27 mouse cellular contexts compared by ENCODE assay signal in the genomic region with DNA sequence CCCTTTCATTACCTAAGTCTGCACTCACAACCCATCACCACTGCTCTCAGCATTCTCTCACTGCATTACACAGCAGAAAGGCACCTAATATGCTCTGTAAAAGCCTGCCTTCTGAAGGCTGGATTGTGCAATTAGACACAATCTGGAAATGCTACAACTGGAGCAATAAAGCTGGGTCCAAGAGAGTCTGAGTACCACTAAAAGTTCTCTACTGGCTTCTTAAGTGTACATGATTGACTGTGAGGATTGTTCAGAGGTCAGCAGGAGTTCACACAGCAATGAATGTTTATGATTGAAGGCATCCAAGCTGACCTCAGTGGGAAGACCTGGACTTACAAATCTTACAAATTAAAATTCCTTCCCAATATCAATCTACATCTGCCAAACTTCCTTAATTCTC.
"Had no signal": no experiment of that assay in that cellular context is flagged by ENCODE, and none has a peak within 500 bp of the region (broad histone marks: within the 10 kb centered on the region; RNA-seq: fewer than 3 reads in every experiment).

No protein-coding gene starts in this region.

- H3K9ac ChIP-seq: heart, embryonic 12.5 days; hindbrain, embryonic 12.5 days; hindbrain, embryonic 14.5 days; kidney, embryonic 15.5 days; limb, embryonic 13.5 days; limb, embryonic 15.5 days; liver, embryonic 12.5 days; liver, embryonic 14.5 days had no signal

- ATAC-seq: hindbrain, embryonic 16.5 days; inflammation-experienced regulatory T-cells, adult 6 months; liver, embryonic 12.5 days had no signal

- H3K4me3 ChIP-seq: gastrocnemius, adult 2 months; heart, embryonic 10.5 days; heart, embryonic 12.5 days; hindbrain, embryonic 10.5 days; hindbrain, embryonic 12.5 days; kidney, embryonic 15.5 days; limb, embryonic 13.5 days; limb, embryonic 15.5 days; liver, embryonic 12.5 days had no signal

- DNase-seq: gastrocnemius, adult 2 months; gastrocnemius, postnatal 10 days; gastrocnemius, postnatal 25 days; heart, adult 18-20 months; heart, postnatal 10 days; heart, postnatal 4 days; kidney, adult 11 months; kidney, adult 2 months; kidney, adult 9 months; kidney, postnatal 14 days; kidney, postnatal 36 days; layer of hippocampus, adult 9-11 months; layer of hippocampus, postnatal 36 days; left cerebral cortex, postnatal 4 days had no signal

- H3K27ac ChIP-seq: gastrocnemius, adult 2 months; heart, embryonic 10.5 days; hindbrain, embryonic 10.5 days; hindbrain, embryonic 12.5 days; hindbrain, embryonic 14.5 days; kidney, embryonic 15.5 days; kidney, postnatal 0 days; limb, embryonic 13.5 days; limb, embryonic 15.5 days; liver, embryonic 12.5 days; liver, embryonic 14.5 days had no signal

- H3K4me2 ChIP-seq: heart, embryonic 12.5 days; hindbrain, embryonic 12.5 days; hindbrain, embryonic 14.5 days; kidney, embryonic 15.5 days; limb, embryonic 13.5 days; limb, embryonic 15.5 days; liver, embryonic 12.5 days had no signal

- H3K27me3 ChIP-seq: heart, embryonic 12.5 days; hindbrain, embryonic 12.5 days; kidney, embryonic 15.5 days; limb, embryonic 13.5 days; limb, embryonic 15.5 days; liver, embryonic 12.5 days had no signal

- H3K4me1 ChIP-seq: heart, embryonic 10.5 days; heart, embryonic 12.5 days; hindbrain, embryonic 10.5 days; hindbrain, embryonic 12.5 days; kidney, embryonic 15.5 days; limb, embryonic 13.5 days; limb, embryonic 15.5 days; liver, embryonic 12.5 days had no signal

- H3K9me3 ChIP-seq: heart, embryonic 10.5 days; heart, embryonic 12.5 days; hindbrain, embryonic 10.5 days; hindbrain, embryonic 12.5 days; kidney, embryonic 15.5 days; limb, embryonic 13.5 days; limb, embryonic 15.5 days; liver, embryonic 12.5 days had no signal

- H3K36me3 ChIP-seq: heart, embryonic 10.5 days; heart, embryonic 12.5 days; hindbrain, embryonic 10.5 days; hindbrain, embryonic 12.5 days; kidney, embryonic 15.5 days; limb, embryonic 13.5 days; limb, embryonic 15.5 days; liver, embryonic 12.5 days had no signal
